Mouse (Mus musculus): ENCODE results near the gene Gm5447. TPM values are rescaled to one million over a fixed set of nuclear protein-coding genes. Genes with fewer than 3 reads are reported as not detected.

Gm5447 gene
- polyA plus RNA-seq, 1 experiment from 2014 or later, result 0.15 TPM

Other genes starting within 250 kb of the Gm5447 start
- 0.06 and 0.11 TPM in 2 replicates for gene Irf4, start 225.0 kb upstream of the Gm5447 start, polyA plus RNA-seq (2015; fragmentation: Nextera tagmentation; extraction: Ambion mirVana)
- gene Hus1b, start 26.4 kb upstream of the Gm5447 start, polyA plus RNA-seq (2015; fragmentation: Nextera tagmentation; extraction: Ambion mirVana), result not detected in 2 replicates
- gene Exoc2, start 111 bp upstream of the Gm5447 start, polyA plus RNA-seq (2015; fragmentation: Nextera tagmentation; extraction: Ambion mirVana), result 63.0 and 64.5 TPM in 2 replicates

Measured in forebrain, embryonic 16.5 days (tissue).